Mouse (Mus musculus): ENCODE results near the gene Pdss2. TPM values are rescaled to one million over a fixed set of nuclear protein-coding genes. Genes with fewer than 3 reads are reported as not detected.
A peak's percentile ranks its signal among the peaks of the same experiment; 100 is the strongest.

Gene Pdss2
- 14.7 and 16.6 TPM in 2 replicates for polyA plus RNA-seq (2014; fragmentation: Nextera tagmentation; extraction: Ambion mirVana)

DNA sequence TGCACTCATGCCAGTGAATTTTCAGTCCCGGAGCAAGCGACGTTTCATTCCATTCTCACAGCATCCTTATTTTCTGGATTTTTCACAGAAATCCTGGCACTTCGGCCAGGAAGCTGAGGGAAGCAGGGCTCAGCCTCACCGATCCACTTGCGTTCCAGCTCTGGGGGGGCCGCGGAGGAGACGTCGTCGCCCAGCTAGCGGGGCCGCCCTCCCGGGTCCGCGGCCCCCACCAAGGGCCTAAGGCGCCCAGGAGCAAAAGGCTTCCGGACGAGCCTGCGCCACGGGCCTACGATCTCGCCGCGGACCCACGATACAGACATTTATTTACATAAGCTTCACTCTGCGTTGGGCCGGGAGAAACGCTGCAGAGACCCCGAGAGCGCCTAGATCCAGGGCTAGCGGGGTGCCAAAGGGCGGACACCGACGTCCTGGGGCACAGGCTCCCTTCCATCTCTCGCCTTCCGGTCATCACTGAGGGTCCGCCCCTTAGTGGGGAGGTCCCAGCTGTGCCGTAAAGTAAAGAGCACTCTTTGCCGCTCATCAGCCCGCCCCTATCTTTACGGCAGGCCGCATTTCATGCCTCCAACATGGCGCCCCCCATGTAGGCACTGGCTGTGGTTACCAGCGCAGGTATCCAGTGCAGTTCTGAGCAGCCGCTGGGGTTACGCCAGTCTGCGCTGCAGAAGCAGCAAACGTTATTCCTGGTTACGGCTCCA lies at the start of gene Pdss2:
Pdss2 (plus strand) TSS at position 577 of the 716 bp plus-strand sequence.
- Histone ChIP-seq H3K9ac (ENCODE audit: low read length) (peak within 1 kb of the TSS; percentile 95), H3K27ac (ENCODE audit: low read depth, low read length) (peak within 1 kb of the TSS; percentile 88), H3K4me2 (peak within 1 kb of the TSS; percentile 79), H3K9me3 (ENCODE audit: control insufficient read depth, low read length) (no peaks in the 10 kb centered on the region), H3K4me3 (ENCODE audit: low read depth, low read length) (peak within 1 kb of the TSS; percentile 85), H3K4me1 (ENCODE audit: control insufficient read depth, insufficient read depth, low read length) (peaks cover 2% of the 10 kb centered on the region; the same call in 1 of the 2 replicates), H3K27me3 (ENCODE audit: control insufficient read depth, insufficient read depth, low read length) (no peaks in the 10 kb centered on the region), H3K36me3 (ENCODE audit: control insufficient read depth, insufficient read depth, low read length) (no peaks in the 10 kb centered on the region)
- under 1% methylated on average over 50 of the region's 50 CpGs for WGBS
- ATAC-seq (ENCODE audit: low FRiP score) = peak; percentile 97
- peak; percentile 97 for DNase-seq (ENCODE audit: low spot score, missing footprints)

DNA sequence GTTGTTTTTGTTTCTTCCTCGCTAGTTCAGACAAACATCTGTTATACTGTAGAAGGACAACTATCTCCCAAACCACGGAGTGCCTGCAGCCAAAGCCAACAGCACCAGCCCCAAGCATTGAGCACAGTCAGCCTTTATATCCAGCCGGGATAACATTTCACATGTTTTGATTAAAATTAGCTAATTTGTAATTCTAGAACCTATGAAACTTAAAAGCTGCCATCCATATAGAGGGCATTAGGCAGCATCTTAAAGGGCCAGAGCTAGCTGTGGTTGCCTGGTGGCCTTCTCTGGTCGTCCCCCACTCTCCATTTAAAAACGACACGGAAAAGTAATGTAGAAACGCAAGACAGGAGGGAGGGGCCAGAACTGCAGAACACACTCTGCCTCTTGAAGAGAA lies 49.2 kb upstream of the Pdss2 start:
- Histone ChIP-seq H3K4me3 (ENCODE audit: low read depth, low read length) (peak overlapping the region; percentile 90), H3K27ac (ENCODE audit: low read depth, low read length) (no peak overlapping the region), H3K4me2 (peak overlapping the region; percentile 90), H3K36me3 (ENCODE audit: control insufficient read depth, insufficient read depth, low read length) (no peaks in the 10 kb centered on the region), H3K27me3 (ENCODE audit: control insufficient read depth, insufficient read depth, low read length) (peaks cover 8% of the 10 kb centered on the region), H3K9me3 (ENCODE audit: control insufficient read depth, low read length) (no peaks in the 10 kb centered on the region), H3K9ac (ENCODE audit: low read length) (no peak overlapping the region; the same call in 1 of the 2 replicates), H3K4me1 (ENCODE audit: control insufficient read depth, insufficient read depth, low read length) (peaks cover 14% of the 10 kb centered on the region)
- ATAC-seq (ENCODE audit: low FRiP score) (no peak), DNase-seq (ENCODE audit: low spot score, missing footprints) (peak; percentile 90)
- 2% methylated on average over 7 of the region's 7 CpGs for WGBS

DNA sequence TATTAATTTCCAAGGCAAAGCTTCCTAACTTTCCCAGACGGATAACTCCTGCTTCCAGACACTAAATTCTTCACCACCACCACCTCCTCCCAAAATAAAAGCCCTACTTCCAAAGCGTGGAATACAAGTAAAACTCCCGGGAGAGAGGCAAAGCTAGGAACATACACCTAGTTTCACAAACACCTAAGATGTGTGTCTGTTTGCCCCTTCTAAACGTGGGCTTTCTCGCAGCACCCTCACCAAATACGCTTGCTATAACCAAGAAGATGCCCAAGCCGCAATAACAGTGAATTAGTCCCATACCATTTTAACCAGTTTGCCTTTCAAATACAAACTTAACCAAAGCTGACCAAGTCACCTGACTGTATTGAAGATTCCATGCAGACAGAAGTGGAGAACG lies 48.7 kb upstream of the Pdss2 start:
- Histone ChIP-seq H3K27me3 (ENCODE audit: control insufficient read depth, insufficient read depth, low read length) (peaks cover 8% of the 10 kb centered on the region), H3K27ac (ENCODE audit: low read depth, low read length) (no peak overlapping the region), H3K4me1 (ENCODE audit: control insufficient read depth, insufficient read depth, low read length) (peaks cover 14% of the 10 kb centered on the region), H3K4me2 (peak overlapping the region; percentile 90), H3K4me3 (ENCODE audit: low read depth, low read length) (peak overlapping the region; percentile 90), H3K36me3 (ENCODE audit: control insufficient read depth, insufficient read depth, low read length) (no peaks in the 10 kb centered on the region), H3K9ac (ENCODE audit: low read length) (peak overlapping the region; percentile 90), H3K9me3 (ENCODE audit: control insufficient read depth, low read length) (no peaks in the 10 kb centered on the region)
- DNase-seq (ENCODE audit: low spot score, missing footprints) (peak; percentile 89), ATAC-seq (ENCODE audit: low FRiP score) (no peak)
- WGBS = 2% methylated on average over 8 of the region's 8 CpGs

DNA sequence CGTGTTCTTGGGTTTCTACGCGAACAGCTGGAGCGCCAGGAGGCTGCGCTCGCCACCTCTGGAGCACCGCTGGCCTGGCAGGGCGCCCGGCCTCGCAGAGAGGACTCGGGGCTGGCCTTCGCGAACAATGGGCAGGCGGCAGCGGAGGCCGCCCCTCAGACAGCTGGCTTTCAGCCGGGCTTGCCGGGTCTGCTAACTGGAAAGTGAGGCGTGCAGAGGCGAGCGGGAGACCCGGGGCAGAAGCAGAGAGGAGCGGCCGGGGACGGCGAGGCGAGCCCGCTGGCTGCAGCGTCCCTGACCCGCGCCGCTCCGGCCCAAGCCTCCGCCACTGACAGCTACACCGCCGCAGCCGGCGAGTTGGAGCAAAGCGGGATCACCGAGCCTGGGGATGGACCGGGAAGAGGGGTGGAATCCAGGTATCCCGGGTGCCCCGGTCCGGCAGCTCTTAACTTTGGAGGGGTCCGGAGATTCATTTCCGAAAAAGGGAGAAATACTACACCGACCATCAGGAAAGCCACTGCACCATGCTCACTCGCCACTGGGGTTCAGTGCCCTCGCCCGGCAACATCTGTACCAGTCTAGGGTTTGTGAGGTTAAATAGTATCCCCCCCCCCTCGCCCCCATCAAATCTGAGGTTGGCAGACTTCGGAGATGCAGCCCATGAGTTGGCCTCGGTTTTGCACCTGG lies 48.0 kb upstream of the Pdss2 start:
- Histone ChIP-seq H3K27me3 (ENCODE audit: control insufficient read depth, insufficient read depth, low read length) (peaks cover 8% of the 10 kb centered on the region), H3K4me3 (ENCODE audit: low read depth, low read length) (peak overlapping the region; percentile 90), H3K9me3 (ENCODE audit: control insufficient read depth, low read length) (no peaks in the 10 kb centered on the region), H3K9ac (ENCODE audit: low read length) (peak overlapping the region; percentile 90), H3K27ac (ENCODE audit: low read depth, low read length) (peak overlapping the region; percentile 85), H3K4me2 (peak overlapping the region; percentile 90), H3K4me1 (ENCODE audit: control insufficient read depth, insufficient read depth, low read length) (peaks cover 14% of the 10 kb centered on the region), H3K36me3 (ENCODE audit: control insufficient read depth, insufficient read depth, low read length) (no peaks in the 10 kb centered on the region)
- peak; percentile 58 for ATAC-seq (ENCODE audit: low FRiP score)
- DNase-seq (ENCODE audit: low spot score, missing footprints) = peak; percentile 97
- under 1% methylated on average over 52 of the region's 53 CpGs for WGBS

DNA sequence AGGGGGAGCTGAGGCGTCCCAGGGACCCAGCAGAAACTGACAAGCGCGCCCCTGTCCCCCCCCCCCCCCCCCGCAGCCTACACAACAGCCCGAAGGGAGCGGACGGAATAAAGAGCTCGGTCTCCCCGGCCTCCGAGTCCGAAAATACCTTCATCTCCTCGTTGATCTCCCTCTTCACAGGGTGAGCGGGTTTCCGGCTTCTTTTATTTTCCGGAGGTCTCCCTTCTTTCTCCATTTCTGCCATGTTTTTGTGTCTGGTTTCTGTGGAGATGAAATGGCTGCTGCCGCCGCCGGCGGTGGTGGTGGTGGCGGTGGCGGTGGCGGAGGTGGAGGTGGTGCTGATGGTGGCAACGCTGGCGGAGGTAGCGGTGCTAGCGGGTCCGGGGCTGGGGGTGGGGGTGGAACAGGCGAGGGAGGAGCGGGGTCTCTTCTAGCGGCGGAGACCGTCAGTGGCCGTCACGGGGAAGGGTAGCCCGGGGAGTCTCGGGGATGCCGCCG lies 47.4 kb upstream of the Pdss2 start:
- WGBS = 0% methylated on average over 21 of the region's 38 CpGs
- H3K27me3 ChIP-seq (ENCODE audit: control insufficient read depth, insufficient read depth, low read length) = peaks cover 8% of the 10 kb centered on the region

DNA sequence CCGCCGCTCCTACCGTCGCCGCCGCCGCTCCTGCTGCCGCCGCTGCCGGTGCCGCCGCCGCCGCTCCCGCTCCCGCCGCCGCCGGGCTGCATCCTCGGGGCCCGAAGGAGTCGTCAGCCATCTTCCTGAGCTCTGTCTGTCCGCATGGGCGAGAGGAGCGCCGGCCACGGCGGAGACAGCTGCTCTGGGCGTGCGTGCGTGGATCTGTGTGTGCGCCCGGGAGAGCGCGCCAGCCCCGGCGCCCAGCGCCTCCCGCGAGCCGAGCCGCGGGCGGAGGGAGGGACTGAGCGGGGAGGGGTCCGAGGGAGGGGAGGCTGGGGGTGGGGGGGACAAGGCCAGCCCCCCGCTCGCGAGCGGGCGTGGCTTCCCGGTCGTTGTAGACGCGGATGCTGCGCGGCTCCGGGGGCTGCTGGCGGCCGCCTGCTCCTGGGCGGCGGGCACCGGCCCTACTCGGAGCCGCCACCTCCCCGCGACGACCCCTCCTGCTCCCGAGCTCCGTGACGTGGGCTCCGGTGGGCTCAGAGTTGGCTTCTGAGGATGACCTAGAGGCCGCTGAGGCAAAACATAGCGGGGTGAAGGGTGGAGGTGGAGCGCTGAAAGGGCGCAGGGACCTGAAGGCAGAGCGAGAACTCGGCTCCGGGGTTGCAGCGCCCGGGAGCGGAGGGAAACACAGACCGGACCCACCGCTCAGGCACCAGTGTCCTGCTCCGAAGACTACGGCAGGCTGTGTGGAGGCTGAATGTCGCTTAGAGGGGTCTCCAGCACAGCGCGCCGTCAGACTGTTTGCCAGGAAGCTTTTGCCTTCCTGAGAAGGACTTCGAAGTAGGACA lies 46.7 kb upstream of the Pdss2 start, which contains the start of the genes Sobp and 9030612E09Rik:
Sobp (minus strand) TSS at position 205 of the 830 bp plus-strand sequence.
9030612E09Rik (plus strand) TSS at position 379 of the 830 bp plus-strand sequence.
- ATAC-seq (ENCODE audit: low FRiP score) = peak; percentile 86
- peak within 1 kb of the TSS; percentile 90 for H3K4me2 ChIP-seq
- WGBS = under 1% methylated on average over 72 of the region's 91 CpGs
- no peaks in the 10 kb centered on the region for H3K36me3 ChIP-seq (ENCODE audit: control insufficient read depth, insufficient read depth, low read length)
- H3K4me3 ChIP-seq (ENCODE audit: low read depth, low read length) = peak within 1 kb of the TSS; percentile 90
- H3K9ac ChIP-seq (ENCODE audit: low read length) = peak within 1 kb of the TSS; percentile 90
- H3K27ac ChIP-seq (ENCODE audit: low read depth, low read length) = peak within 1 kb of the TSS; percentile 85
- peaks cover 8% of the 10 kb centered on the region for H3K27me3 ChIP-seq (ENCODE audit: control insufficient read depth, insufficient read depth, low read length)
- no peaks in the 10 kb centered on the region for H3K9me3 ChIP-seq (ENCODE audit: control insufficient read depth, low read length)
- peaks cover 14% of the 10 kb centered on the region for H3K4me1 ChIP-seq (ENCODE audit: control insufficient read depth, insufficient read depth, low read length)
- peak; percentile 97 for DNase-seq (ENCODE audit: low spot score, missing footprints)

More for the DNA sequence above, 47.4 kb upstream of the Pdss2 start:
- peaks cover 14% of the 10 kb centered on the region for H3K4me1 ChIP-seq (ENCODE audit: control insufficient read depth, insufficient read depth, low read length)
- peak overlapping the region; percentile 90 for H3K4me2 ChIP-seq
- H3K4me3 ChIP-seq (ENCODE audit: low read depth, low read length) = peak overlapping the region; percentile 90
- peak; percentile 57 for ATAC-seq (ENCODE audit: low FRiP score)
- H3K9ac ChIP-seq (ENCODE audit: low read length) = peak overlapping the region; percentile 90
- peak overlapping the region; percentile 85 for H3K27ac ChIP-seq (ENCODE audit: low read depth, low read length)
- no peaks in the 10 kb centered on the region for H3K9me3 ChIP-seq (ENCODE audit: control insufficient read depth, low read length)
- H3K36me3 ChIP-seq (ENCODE audit: control insufficient read depth, insufficient read depth, low read length) = no peaks in the 10 kb centered on the region
- DNase-seq (ENCODE audit: low spot score, missing footprints) = peak; percentile 95

DNA sequence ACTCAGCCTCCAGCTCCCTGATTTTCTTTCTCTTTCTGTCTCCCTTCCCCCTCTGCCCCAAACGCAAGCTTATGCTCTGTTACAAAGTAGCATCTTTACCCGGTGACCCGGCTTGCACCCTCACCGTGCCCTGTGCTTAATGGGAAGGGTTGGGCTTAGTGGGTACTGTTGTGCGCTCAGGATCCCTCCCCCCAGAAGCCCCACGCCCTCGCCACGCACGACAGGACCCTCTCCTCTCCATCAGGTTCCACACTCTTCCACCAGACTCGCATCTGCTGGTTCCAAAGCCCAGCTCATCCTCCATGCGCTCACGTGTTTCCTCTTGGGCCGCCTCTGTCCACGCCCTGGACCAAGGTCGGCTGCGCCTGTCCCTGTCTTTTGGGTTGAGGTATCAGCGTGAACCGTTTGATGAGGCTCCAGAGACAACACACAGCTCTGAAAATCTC lies 46.1 kb upstream of the Pdss2 start:
- Histone ChIP-seq H3K9ac (ENCODE audit: low read length) (peak overlapping the region; percentile 90), H3K4me1 (ENCODE audit: control insufficient read depth, insufficient read depth, low read length) (peaks cover 14% of the 10 kb centered on the region), H3K4me2 (peak overlapping the region; percentile 90), H3K4me3 (ENCODE audit: low read depth, low read length) (peak overlapping the region; percentile 90), H3K27me3 (ENCODE audit: control insufficient read depth, insufficient read depth, low read length) (peaks cover 8% of the 10 kb centered on the region), H3K27ac (ENCODE audit: low read depth, low read length) (peak overlapping the region; percentile 85; the same call in 1 of the 2 replicates), H3K36me3 (ENCODE audit: control insufficient read depth, insufficient read depth, low read length) (no peaks in the 10 kb centered on the region), H3K9me3 (ENCODE audit: control insufficient read depth, low read length) (no peaks in the 10 kb centered on the region)
- WGBS = under 1% methylated on average over 18 of the region's 18 CpGs
- peak; percentile 96 for DNase-seq (ENCODE audit: low spot score, missing footprints)
- peak; percentile 53 for ATAC-seq (ENCODE audit: low FRiP score)

DNA sequence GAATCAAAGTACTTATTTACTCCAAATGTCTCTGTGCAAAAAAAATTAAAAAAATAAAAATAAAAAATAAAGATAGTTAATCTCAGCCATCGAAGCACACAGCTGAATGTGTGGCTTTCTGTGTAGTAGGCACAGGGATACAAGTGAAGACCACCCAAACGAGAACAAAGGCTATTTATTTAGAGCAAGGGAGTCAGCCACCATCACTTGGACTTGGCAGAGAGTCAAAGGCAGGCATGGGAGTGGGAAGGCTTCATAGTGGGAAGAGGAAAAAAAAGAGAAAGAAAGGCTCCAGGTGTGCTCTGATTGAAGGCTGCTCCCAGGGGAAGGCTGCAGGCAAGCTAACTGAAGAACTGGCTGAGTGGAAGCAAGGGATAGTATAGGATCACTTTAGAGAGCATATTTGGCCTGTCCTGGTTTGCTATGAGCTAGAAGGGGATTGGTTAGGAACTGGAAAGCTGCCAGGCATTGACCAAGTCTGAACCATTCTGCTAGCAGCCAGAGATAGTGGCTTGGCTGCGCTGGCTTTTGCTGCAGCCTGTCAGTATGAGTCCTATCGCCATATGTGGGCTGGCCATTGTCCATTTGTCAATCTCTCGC lies 40.9 kb upstream of the Pdss2 start:
- no peak overlapping the region for H3K27ac ChIP-seq (ENCODE audit: low read depth, low read length)
- no peak overlapping the region for H3K9ac ChIP-seq (ENCODE audit: low read length)
- ATAC-seq (ENCODE audit: low FRiP score) = peak; percentile 19; the same call in 1 of the 2 replicates

More for the DNA sequence above, 40.9 kb upstream of the Pdss2 start:
- DNase-seq (ENCODE audit: low spot score, missing footprints) = no peak
- no peak overlapping the region for H3K4me2 ChIP-seq
- H3K36me3 ChIP-seq (ENCODE audit: control insufficient read depth, insufficient read depth, low read length) = no peaks in the 10 kb centered on the region
- no peaks in the 10 kb centered on the region for H3K9me3 ChIP-seq (ENCODE audit: control insufficient read depth, low read length)
- WGBS = 61% methylated on average over 5 of the region's 5 CpGs
- H3K4me3 ChIP-seq (ENCODE audit: low read depth, low read length) = no peak overlapping the region
- no peaks in the 10 kb centered on the region; the same call in 1 of the 2 replicates for H3K4me1 ChIP-seq (ENCODE audit: control insufficient read depth, insufficient read depth, low read length)
- peaks cover 6% of the 10 kb centered on the region for H3K27me3 ChIP-seq (ENCODE audit: control insufficient read depth, insufficient read depth, low read length)

All from midbrain, embryonic 11.5 days (tissue).